Mouse (Mus musculus) layer of hippocampus, postnatal 10 days (tissue): ENCODE measurements around the gene Galr3. TPM values are rescaled to one million over a fixed set of nuclear protein-coding genes. Genes with fewer than 3 reads are reported as not detected.
A peak's percentile ranks its signal among the peaks of the same experiment; 100 is the strongest.
"Not testable (repeated sequence)": the region's sequence is repeated elsewhere in the genome, so short reads cannot be mapped to it uniquely, and the experiment has no call there.

ENCODE experiments used
- DNase-seq, 2 experiments: peaks; one replicate each; pipeline ENCODE4 v3.0.0; 2021; ENCODE audit warnings: low spot score in 2 of 2
- total RNA-seq, 2 experiments: library from RNA; stranded (reverse); gene quantifications; 2 replicates each; pipeline ENCODE4 v1.2.3; 2021

The Galr3 gene
- total RNA-seq, 2 experiments from 2014 or later: 0.33 to 0.48 TPM

DNA sequence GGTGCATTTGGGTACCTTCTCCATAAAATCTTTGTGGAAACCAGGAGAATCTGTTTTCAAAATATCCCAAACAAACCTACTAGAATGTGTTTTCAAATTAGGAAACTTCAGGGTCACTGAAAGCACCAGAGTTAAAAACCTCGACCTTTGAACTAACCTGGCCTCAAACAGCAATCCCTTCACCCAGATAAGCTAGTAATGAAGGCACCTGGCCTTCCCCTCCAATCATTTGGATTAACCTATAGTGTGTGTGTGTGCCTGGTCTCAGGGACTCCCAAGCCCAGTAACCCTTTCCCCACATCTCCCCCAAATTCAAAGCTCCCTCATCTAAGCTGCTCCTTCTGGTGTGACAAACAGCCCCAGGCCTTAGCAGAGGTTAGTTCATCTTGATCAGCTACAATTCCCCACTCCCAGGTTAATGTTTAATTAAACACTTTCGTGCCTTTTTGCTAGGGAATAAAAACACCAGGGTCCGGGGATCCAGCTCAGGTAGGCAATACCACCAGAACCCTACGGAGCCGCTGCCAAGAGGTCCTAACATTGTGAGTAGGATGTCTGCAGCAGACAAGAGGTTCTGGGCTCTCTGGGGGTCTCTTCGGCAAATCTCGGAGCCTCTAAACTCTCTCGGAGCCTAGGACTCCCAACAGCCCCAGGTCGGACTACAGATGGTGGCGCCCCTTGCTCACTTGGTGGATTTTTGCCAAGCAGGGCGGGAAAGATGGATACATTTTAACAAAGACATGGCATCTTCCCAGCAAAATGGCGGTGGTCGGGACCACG lies 15.0 kb upstream of the Galr3 start:
- no peak for DNase-seq

DNA sequence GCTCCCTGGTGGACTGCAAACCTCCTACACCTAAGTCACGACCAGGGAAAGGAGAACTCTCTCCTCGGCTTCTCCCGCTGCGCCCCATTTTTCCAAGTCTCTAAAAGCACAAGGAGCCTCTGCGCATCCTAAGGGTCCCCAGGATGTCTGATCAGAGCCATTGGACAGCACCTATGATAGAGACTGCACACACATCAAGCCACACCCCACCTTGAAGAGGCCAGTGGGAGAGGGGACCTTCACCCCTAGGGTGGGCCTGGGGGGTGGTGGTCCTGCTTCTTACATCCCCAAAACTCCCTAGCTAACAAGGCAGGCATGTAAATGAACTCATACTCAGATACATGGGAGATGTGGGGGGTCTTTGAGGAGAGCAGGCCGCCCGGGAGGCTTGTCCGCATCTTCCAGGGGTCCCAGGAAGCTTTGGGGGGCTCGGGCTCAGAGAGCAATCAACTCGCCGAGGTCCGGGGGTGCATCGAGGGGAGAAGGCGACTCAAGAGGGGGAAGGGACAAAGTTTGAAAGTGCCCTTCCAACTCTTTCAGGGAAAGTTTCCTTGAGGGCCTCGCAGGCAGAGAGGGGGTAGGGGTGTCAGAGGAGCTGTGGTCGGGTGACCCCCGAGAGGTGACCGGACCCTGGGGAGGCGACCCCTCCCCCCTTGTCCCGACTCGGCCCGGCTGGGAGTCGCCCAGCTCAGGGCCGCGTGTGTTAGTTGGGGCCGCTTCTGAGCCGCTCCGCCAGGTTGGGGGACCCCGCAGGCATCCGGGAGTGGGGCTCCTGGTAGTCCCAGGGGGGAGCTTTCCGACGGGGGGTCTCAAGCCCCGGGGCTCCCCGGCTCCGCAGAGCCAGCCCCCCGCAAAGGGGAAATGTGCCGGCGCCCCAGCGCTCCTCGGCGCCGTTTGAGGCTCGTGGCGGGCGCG lies 14.1 kb upstream of the Galr3 start:
- peak; percentile 30 to 50 for DNase-seq

DNA sequence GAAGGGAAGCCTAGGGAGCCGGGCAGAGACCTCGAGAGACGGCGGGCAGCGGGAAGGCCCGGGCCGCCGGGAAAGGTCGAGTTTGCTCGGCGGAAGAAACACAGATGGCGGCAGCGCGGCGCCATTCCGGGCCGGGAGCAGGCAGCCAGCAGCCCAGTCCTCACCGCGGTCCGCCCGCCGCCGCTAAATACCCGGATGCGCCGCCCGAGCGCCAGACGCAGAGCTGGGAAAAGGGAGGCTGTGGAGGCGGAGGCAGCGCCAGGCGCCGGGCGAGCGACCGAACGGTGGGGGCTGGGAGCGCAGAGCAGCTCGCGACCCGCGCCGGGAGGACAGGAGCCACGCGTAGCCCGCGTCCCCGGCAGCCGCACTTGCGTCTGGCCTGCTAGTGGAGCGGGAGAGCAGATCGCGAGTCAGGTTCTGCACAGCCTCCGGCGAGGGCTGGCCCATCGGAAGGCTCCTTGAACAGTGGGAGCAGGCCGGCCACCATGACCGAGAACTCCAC lies 13.4 kb upstream of the Galr3 start, which contains the start of gene H1f0:
TSS of gene H1f0 (plus strand) at position 214 of the 502 bp plus-strand sequence.
- DNase-seq: peak; percentile 98

DNA sequence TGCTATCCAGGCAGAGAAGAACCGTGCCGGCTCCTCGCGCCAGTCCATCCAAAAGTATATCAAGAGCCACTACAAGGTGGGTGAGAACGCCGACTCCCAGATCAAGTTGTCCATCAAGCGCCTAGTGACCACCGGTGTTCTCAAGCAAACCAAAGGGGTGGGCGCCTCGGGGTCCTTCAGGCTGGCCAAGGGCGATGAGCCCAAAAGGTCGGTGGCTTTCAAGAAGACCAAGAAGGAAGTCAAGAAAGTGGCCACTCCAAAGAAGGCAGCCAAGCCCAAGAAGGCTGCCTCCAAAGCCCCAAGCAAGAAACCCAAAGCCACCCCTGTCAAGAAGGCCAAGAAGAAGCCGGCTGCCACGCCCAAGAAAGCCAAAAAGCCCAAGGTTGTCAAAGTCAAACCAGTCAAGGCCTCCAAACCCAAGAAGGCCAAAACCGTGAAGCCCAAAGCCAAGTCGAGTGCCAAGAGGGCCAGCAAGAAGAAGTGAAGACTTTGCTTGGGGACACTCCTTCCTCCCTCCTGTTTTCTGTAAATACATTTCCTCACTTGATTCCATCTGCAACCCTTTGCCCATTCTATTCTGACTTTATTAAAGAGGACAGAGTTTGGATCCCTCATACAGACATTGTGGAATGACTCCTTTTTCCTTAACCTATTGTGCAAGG lies 12.7 kb upstream of the Galr3 start:
- DNase-seq: no peak

DNA sequence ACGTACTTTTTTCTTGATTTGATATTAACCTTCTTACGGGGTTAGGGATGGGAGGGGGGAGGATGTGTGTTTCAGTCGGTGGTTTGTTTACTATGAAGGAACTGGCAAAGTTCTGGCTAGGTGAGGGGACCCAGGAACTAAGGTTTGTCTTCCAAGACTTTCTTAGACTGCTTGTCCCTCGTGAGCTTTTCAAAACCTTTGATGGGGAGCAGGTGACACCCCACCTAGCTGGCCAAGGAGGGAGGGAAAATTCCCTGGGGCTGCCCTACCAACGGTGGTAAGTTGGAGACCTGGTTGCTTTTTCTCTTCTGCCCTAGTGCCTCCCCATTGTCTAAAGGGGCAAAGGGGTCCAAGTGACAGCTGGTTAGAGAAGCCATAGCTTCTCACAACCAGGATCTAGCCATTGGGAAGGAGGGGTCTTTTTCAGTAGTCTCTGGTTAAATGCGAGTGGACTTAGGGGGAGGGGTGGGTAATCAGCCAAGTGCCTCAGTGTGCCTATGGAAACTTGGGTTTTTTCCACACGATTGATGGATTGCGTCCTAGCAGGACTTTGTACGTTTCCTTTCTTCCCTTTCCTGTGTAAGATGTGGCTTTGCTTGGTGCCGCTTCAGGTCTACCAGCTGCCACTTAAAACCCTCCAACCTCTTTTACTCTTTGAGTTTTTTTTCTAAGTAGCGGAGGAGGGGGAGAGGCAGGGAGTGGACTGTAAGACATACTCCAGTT lies 12.0 kb upstream of the Galr3 start:
- no peak for DNase-seq

DNA sequence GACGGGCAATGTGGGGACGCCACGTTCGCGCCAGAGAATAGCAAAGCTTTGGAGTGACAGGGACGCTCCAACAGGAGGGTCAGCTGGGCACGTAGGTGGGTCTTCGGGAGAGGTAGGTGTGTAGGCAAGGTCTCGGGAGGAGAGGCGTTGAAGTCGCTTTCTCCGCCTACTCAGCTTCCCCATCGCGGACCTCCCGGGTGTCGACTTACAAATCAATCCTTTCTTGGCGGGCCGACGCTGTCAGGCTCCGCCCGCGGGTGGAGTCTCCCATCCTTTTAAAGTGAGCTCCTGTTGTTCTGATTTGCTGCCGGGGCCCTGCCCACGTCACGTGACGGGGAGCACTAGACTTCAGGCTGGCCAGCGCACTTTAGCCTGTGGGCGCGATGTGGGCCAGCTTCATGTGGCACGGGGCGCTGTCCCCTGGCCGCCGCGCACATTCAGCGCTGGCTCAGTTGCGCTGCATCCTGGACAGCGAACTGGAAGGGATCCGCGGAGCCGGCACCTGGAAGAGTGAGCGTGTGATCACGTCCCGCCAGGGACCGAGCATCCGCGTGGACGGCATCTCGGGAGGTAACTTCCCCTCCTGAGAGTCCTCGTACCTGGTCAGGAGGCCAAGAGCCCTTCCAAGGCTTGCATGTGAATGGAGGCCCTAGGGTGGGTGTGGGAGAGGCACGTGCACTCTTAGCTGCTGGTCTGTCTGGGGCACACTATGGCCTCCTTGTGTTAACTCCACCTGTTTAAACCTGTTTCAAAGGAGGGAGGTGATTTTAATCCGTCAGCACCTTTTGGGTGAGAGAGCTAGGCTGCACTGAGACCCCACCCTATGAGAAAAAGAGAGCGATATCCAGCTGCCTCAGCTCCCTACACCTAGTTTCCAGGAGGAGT lies 10.9 kb upstream of the Galr3 start:
- DNase-seq: peak; percentile 75 to 83

DNA sequence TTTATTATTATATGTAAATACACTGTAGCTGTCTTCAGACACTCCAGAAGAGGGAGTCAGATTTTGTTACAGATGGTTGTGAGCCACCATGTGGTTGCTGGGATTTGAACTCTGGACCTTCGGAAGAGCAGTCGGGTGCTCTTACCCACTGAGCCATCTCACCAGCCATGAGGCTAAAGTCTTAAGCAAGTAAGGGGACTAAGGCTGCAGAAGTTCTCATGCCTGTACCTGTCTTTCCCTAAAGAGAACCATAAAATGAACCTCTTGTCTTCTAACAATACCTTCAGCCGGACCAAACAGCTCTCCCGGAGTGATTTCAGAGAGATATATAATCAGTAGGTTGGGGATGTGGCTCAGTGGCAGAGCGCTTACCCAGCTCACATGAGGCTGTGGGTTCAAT lies 9.8 kb upstream of the Galr3 start:
- DNase-seq: not testable (repeated sequence)

DNA sequence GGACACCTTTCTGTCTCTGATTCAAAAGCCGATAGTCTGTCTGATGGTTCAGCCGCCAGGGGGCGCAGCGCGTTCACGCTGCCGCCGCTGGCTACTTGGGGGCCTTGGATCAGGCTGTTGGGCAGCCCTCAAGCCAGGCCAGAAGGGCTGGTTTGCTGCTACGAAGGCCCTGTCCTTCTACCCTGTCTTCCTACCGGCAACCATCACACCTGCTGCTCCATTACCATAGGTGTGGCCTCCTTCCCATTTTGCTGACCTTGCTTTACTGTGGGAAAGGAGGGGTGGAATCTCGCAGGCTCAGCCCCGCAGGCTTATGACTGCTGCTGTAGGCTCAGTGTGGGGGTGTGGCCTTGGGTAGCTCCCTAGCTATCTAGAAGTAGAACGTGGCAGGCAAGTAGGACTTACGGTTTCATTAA lies 3.8 kb upstream of the Galr3 start:
- DNase-seq: peak; percentile 65 to 79

DNA sequence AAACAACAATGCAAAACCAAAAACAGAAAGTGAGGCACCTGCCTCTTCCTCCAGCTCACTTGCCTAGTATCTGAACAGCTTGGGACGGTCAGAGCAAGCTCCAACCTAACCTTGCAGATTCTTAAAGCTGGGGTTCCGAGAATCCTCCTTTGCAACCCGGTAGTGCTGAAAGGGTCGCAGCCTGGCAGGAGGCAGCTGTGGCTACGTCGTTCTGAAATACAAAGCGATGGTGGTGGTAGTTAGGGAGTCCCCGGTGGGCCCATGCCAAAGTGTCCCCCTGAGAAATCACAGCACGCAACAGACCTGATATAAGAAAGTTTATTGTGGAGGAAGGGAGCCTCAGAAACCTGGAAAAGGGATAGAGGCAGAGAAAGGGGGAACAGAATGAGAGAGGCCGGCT lies 3.4 kb upstream of the Galr3 start:
- DNase-seq: no peak

DNA sequence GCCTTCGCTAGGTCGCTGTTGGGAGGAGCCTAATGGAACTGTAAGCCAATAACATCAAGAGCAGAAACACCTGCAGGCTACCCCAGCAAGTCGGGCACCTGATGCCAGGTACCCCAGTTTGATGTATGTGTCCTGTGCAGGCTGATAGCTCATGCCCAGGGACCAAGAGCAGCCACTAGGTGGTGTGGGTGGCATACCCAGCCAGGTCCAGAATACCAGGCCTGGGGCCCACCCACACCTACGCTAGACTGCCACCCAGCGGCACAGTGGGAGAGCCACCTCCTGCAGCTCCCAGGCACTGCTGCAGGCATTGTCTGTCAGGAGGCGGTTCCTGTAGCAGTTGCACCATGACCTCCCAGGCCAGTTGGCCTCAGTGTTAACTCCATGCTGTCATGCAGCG lies 2.8 kb upstream of the Galr3 start:
- DNase-seq: peak; percentile 70

DNA sequence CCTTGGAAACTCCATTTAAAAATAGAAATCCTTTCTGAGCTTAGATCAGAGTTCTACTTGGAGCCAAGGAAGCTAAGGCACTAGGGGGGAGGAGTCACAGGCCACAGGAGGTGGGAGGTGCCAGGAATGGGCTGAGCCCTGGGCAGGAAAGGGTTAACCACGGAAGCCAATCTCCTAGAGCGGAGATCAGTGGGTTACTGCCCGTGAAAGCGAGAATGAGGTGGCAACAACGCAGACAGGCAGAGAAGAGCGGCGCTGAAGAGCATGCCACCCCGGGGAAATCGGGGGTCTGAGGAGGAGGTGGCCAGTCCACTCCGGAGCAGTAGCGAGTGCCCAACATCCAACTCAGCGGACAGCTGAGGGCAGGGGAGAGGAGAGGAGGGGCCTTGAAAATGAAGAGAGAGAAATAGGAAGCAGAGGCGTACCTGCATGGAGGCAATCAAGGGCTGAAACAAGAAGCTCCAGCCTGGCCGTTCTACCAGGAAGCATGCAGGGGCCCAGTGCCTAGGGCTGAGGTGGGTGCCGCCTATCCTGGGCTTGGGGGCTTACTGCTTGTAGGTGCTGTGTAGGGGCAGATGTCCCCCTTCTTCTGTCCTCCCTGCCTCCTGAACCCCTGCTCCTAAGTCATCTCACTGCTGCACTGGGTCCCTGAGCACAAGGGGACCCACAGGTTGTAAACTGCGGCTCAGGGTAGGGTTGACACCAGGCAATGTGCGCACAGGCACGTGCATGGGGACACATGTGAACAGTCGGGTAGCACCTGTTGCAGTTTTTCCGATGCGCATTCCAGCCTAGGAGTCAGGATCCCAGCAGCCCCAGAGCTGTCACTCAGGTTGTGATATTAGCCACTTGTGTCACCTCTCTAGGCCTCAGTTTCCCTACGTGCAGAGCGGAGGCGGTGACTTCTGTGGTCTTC lies 926 bp upstream of the Galr3 start:
- DNase-seq: no peak

DNA sequence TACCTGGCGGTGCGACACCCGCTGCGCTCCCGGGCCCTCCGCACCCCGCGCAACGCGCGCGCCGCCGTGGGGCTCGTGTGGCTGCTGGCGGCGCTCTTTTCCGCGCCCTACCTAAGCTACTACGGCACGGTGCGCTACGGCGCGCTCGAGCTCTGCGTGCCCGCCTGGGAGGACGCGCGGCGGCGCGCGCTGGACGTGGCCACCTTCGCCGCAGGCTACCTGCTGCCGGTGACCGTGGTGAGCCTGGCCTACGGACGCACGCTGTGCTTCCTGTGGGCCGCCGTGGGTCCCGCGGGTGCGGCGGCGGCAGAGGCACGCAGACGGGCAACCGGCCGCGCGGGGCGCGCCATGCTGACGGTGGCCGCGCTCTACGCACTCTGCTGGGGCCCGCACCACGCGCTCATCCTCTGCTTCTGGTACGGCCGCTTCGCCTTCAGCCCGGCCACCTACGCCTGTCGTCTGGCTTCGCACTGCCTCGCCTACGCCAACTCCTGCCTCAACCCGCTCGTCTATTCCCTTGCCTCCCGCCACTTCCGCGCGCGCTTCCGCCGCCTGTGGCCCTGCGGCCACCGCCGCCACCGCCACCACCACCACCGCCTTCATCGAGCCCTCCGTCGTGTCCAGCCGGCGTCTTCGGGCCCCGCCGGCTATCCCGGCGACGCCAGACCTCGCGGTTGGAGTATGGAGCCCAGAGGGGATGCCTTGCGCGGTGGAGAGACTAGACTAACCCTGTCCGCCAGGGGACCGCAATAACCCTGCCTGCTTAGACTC lies 1.2 kb downstream of the Galr3 start:
- DNase-seq: peak; percentile 38 to 47

DNA sequence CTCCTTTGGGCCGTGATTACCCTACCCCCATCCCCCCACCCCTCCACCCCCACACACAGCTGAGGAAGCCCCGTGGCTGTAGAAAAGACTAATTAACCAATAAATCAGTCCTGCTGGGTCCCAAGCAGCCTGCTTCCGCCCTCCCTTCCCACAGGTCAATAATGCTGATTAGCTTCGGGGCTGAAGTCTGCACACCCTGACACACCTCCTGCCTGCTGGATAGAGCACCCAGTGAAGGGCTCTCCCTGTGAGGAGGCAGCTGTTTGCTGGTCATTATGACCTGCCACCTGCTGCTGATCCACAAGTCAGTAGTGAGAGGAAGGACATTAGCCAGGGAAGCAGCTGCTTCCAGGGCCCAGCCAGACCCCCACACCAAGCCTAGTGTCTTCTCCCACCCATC lies 3.2 kb downstream of the Galr3 start:
- DNase-seq: no peak

DNA sequence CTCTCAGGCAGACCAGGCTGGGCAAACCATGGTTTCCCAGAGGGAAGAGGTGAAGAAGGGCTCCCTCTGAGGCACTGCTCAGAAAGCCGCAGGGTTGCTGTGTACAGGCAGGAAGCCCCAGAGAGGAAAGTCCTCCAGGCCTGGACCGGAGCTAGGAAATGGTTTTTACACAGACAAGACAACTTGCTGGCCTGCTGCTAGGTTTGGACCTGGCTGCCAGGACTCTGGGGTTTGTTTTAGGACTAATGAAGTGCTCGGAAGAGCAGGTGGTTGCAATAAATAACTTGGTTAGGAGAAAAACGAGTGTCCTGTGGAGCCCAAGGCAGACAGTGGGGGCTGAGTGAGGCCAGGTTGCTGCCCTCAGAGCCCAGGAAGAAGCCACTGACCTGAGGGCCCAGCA lies 6.5 kb downstream of the Galr3 start:
- DNase-seq: no peak

DNA sequence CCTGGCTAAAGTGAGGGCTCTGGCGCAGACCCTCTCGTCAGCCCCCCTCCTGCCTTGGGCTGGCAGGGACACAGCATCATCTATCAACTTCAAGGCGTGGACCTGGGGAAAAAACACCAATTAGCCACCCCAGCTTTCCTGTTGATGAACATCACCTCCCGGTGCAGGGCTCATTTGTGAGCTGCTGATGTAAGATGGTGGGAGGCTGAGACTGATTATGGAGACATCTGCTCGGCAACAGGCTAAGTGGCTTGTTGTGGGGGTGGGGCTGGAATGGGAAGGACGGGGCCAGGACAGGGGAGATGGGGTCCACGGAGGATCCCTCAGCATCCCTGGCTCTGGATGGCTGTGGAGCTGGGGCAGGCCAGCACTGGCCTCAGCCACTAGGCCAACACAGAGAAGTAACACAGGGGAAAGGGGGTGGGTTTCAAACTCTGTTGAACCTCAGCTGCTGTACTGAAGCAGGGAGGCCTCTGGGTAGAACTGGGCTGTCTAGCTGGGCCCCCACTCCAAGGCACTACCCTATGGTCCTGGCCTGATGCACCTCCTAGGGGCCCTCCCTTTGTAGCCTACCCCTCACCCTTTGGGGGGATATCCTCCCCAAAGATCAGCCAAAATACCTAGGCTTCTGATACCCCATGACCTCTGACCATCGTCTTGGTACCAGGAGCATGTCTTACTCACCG lies 8.6 kb downstream of the Galr3 start:
- DNase-seq: no peak

DNA sequence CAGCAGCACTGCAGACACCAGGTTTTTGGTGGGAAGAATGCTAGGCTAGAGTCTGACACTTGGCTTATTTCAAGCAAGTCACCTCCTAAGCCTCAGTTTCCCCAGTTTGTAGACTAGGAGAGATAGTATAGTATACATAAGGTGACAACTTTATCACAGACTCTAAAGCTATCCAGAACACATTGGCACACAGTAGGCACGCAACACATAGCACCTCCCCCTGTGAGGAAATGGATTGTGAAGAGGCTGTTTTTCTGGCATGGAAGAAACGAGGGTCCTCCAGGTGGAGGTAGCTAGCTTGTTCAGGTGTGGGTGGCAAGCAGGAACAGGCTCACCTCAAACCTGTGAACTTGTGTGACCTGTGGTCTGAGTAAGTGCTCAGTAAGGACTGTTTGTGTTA lies 9.3 kb downstream of the Galr3 start:
- DNase-seq: no peak
